Mouse (Mus musculus) embryonic facial prominence, embryonic 14.5 days (tissue): ENCODE measurements around the gene Oxsm. TPM values are rescaled to one million over a fixed set of nuclear protein-coding genes. Genes with fewer than 3 reads are reported as not detected.

Experiments used
- ATAC-seq: fragments of 200-750 bp; cut with Nextera tagmentation; 2 replicates; pipeline ENCODE4 v1.8.0; 2017; ENCODE audit warnings: low read depth, moderate number of reproducible peaks, moderate TSS enrichment
- DNase-seq: peaks from one replicate; pipeline ENCODE4 v3.0.0-alpha.2; 2015; ENCODE audit warnings: low spot score
- H3K27ac ChIP-seq: fragments of 300-500 bp; sonication (generic); replicated peaks from 2 replicates; pipeline ENCODE4 v1.5.1; 2014; ENCODE audit warnings: low read depth, mild to moderate bottlenecking, low read length, moderate library complexity
- H3K27me3 ChIP-seq: fragments of 300-500 bp; sonication (generic); replicated peaks from 2 replicates; pipeline ENCODE4 v1.6.1; 2014; ENCODE audit warnings: low read length; ENCODE audit not compliant: control insufficient read depth, insufficient read depth
- H3K36me3 ChIP-seq: fragments of 300-500 bp; sonication (generic); 2 replicates; pipeline ENCODE4 v1.6.1; 2014; ENCODE audit warnings: low read length, mixed read lengths; ENCODE audit not compliant: control insufficient read depth, insufficient read depth
- H3K4me1 ChIP-seq: fragments of 300-500 bp; sonication (generic); 2 replicates; pipeline ENCODE4 v1.6.1; 2014; ENCODE audit warnings: antibody characterized with exemption, low read length; ENCODE audit not compliant: control insufficient read depth, insufficient read depth
- H3K4me2 ChIP-seq: fragments of 300-500 bp; sonication (generic); 2 replicates; pipeline ENCODE4 v1.6.1; 2014; ENCODE audit warnings: low read depth, mild to moderate bottlenecking, low read length, moderate library complexity, mixed read lengths
- H3K4me3 ChIP-seq: fragments of 300-500 bp; sonication (generic); 2 replicates; pipeline ENCODE4 v1.5.1; 2014; ENCODE audit warnings: low read depth, mild to moderate bottlenecking, low read length
- H3K9ac ChIP-seq: fragments of 300-500 bp; sonication (generic); 2 replicates; pipeline ENCODE4 v1.6.1; 2014; ENCODE audit warnings: low read depth, mild to moderate bottlenecking, low read length, moderate library complexity, mixed read lengths
- H3K9me3 ChIP-seq: fragments of 300-500 bp; sonication (generic); 2 replicates; pipeline ENCODE4 v1.6.1; 2016; ENCODE audit warnings: low read length; ENCODE audit not compliant: control insufficient read depth
- WGBS: fragments of 180-500 bp; shearing (Covaris S2); extraction: QIAGEN DNeasy Blood & Tissue Kit; methylation state at CpG from one replicate; pipeline ENCODE4 v1.1.7; 2014; 5-methylcytosine and 5-hydroxymethylcytosine counted together
- polyA plus RNA-seq: library from polyadenylated mRNA; unstranded; fragments of >200 nt; fragmentation: Nextera tagmentation; extraction: Ambion mirVana; gene quantifications from 2 replicates; pipeline ENCODE4 v1.2.1, GENCODE M21; 2014

The Oxsm gene
- polyA plus RNA-seq, 1 experiment from 2014 or later: 1.8 TPM

GRCm38 (mm10) chr14:16245127-16245526 lies 4.5 kb downstream of the Oxsm start:
- H3K4me1 ChIP-seq: peaks cover 4% of the 10 kb centered on the region
- ATAC-seq (no peak), DNase-seq (no peak)
- H3K27ac ChIP-seq: no peak overlapping the region
- no peak overlapping the region for H3K4me2 ChIP-seq
- no peak overlapping the region for H3K4me3 ChIP-seq
- H3K9ac ChIP-seq: no peak overlapping the region
- H3K27me3 ChIP-seq: no peaks in the 10 kb centered on the region
- 0 out of 2 replicates have a peak, but pooled peaks cover 6% of the 10 kb centered on the region for H3K36me3 ChIP-seq
- WGBS: 78% methylated on average over 1 of the region's 1 CpGs
- H3K9me3 ChIP-seq: no peaks in the 10 kb centered on the region

- ATAC-seq: no peak
- no peak overlapping the region for H3K4me2 ChIP-seq
- H3K9me3 ChIP-seq: no peaks in the 10 kb centered on the region
- no peak for DNase-seq
- WGBS: 58% methylated on average over 2 of the region's 2 CpGs
- H3K27ac ChIP-seq: no peak overlapping the region
- no peak overlapping the region for H3K9ac ChIP-seq
- 0 out of 2 replicates have a peak, but pooled peaks cover 6% of the 10 kb centered on the region for H3K36me3 ChIP-seq
- H3K4me3 ChIP-seq: no peak overlapping the region
- no peaks in the 10 kb centered on the region for H3K27me3 ChIP-seq
- H3K4me1 ChIP-seq: no peaks in the 10 kb centered on the region; the same call in 1 of the 2 replicates
These were observed 5.2 kb downstream of the Oxsm start for GRCm38 (mm10) chr14:16244370-16244769.

GRCm38 (mm10) chr14:16243603-16244209 lies 5.9 kb downstream of the Oxsm start:
- H3K9me3 ChIP-seq: no peaks in the 10 kb centered on the region
- no peak for ATAC-seq
- H3K27ac ChIP-seq: peak overlapping the region; percentile 56; the same call in 1 of the 2 replicates
- H3K4me3 ChIP-seq: peak overlapping the region; percentile 54
- H3K36me3 ChIP-seq: 0 out of 2 replicates have a peak, but pooled peaks cover 6% of the 10 kb centered on the region
- 19% methylated on average over 10 of the region's 10 CpGs for WGBS
- peak overlapping the region; percentile 70 for H3K9ac ChIP-seq
- no peaks in the 10 kb centered on the region; the same call in 1 of the 2 replicates for H3K4me1 ChIP-seq
- no peaks in the 10 kb centered on the region for H3K27me3 ChIP-seq
- DNase-seq: no peak
- peak overlapping the region; percentile 72 for H3K4me2 ChIP-seq

- ATAC-seq: peak; percentile 86
- peak overlapping the region; percentile 54 for H3K4me3 ChIP-seq
- H3K4me1 ChIP-seq: no peaks in the 10 kb centered on the region
- peak; percentile 80 for DNase-seq
- H3K27me3 ChIP-seq: no peaks in the 10 kb centered on the region
- H3K9ac ChIP-seq: peak overlapping the region; percentile 70
- peak overlapping the region; percentile 56; the same call in 1 of the 2 replicates for H3K27ac ChIP-seq
- 0 out of 2 replicates have a peak, but pooled peaks cover 6% of the 10 kb centered on the region for H3K36me3 ChIP-seq
- H3K9me3 ChIP-seq: no peaks in the 10 kb centered on the region
- peak overlapping the region; percentile 72 for H3K4me2 ChIP-seq
- 4% methylated on average over 30 of the region's 34 CpGs for WGBS
These were observed 6.5 kb downstream of the Oxsm start for GRCm38 (mm10) chr14:16242947-16243602.

- Histone ChIP-seq H3K4me1 (no peaks in the 10 kb centered on the region), H3K9me3 (0 out of 2 replicates have a peak, but pooled peaks cover 4% of the 10 kb centered on the region), H3K4me2 (peak overlapping the region; percentile 72), H3K27me3 (no peaks in the 10 kb centered on the region), H3K27ac (no peak overlapping the region), H3K36me3 (0 out of 2 replicates have a peak, but pooled peaks cover 6% of the 10 kb centered on the region), H3K4me3 (peak overlapping the region; percentile 54), H3K9ac (no peak overlapping the region)
- DNase-seq (no peak), ATAC-seq (no peak)
- WGBS: 93% methylated on average over 10 of the region's 10 CpGs
These were observed 7.3 kb downstream of the Oxsm start for GRCm38 (mm10) chr14:16242193-16242815.

- 76% methylated on average over 3 of the region's 3 CpGs for WGBS
- Histone ChIP-seq H3K9ac (no peak overlapping the region), H3K27me3 (no peaks in the 10 kb centered on the region), H3K9me3 (0 out of 2 replicates have a peak, but pooled peaks cover 4% of the 10 kb centered on the region), H3K36me3 (0 out of 2 replicates have a peak, but pooled peaks cover 6% of the 10 kb centered on the region), H3K4me3 (no peak overlapping the region), H3K27ac (no peak overlapping the region), H3K4me1 (no peaks in the 10 kb centered on the region), H3K4me2 (no peak overlapping the region)
- DNase-seq (no peak), ATAC-seq (no peak)
These were observed 13.1 kb downstream of the Oxsm start for GRCm38 (mm10) chr14:16236466-16236865.

- H3K4me1 ChIP-seq: no peaks in the 10 kb centered on the region
- WGBS: 16% methylated on average over 1 of the region's 1 CpGs
- ATAC-seq: no peak
These were observed 16.1 kb downstream of the Oxsm start for GRCm38 (mm10) chr14:16233515-16233914.

GRCm38 (mm10) chr14:16230581-16230980 lies 19.0 kb downstream of the Oxsm start:
- H3K4me3 ChIP-seq: no peak overlapping the region
- H3K9me3 ChIP-seq: no peaks in the 10 kb centered on the region
- no peak for DNase-seq
- ATAC-seq: no peak
- H3K4me1 ChIP-seq: no peaks in the 10 kb centered on the region
- H3K27me3 ChIP-seq: no peaks in the 10 kb centered on the region
- no peaks in the 10 kb centered on the region for H3K36me3 ChIP-seq
- H3K27ac ChIP-seq: no peak overlapping the region
- no peak overlapping the region for H3K4me2 ChIP-seq
- no peak overlapping the region for H3K9ac ChIP-seq

More at GRCm38 (mm10) chr14:16233515-16233914, 16.1 kb downstream of the Oxsm start:
- H3K9ac ChIP-seq: no peak overlapping the region
- no peaks in the 10 kb centered on the region for H3K36me3 ChIP-seq
- H3K4me3 ChIP-seq: no peak overlapping the region
- H3K27me3 ChIP-seq: no peaks in the 10 kb centered on the region
- H3K27ac ChIP-seq: no peak overlapping the region
- no peak for DNase-seq
- no peak overlapping the region for H3K4me2 ChIP-seq
- H3K9me3 ChIP-seq: 0 out of 2 replicates have a peak, but pooled peaks cover 4% of the 10 kb centered on the region
